Mouse (Mus musculus): ENCODE measurements around the gene Fam114a1. TPM values are rescaled to one million over a fixed set of nuclear protein-coding genes. Genes with fewer than 3 reads are reported as not detected.

Gene Fam114a1
- 5.9 and 7.9 TPM in 2 replicates for total RNA-seq (2017)

GRCm38 (mm10) chr5:64969861-64970771 is at the start of gene Fam114a1:
Gene Fam114a1, plus strand, starts transcription at chr5:64970071.
- ATAC-seq (replicated peaks in 1 of 2; ENCODE audit: insufficient read depth in 1 of 2, low FRiP score in 2 of 2, low TSS enrichment in 1 of 2, low read depth in 1 of 2, poor library complexity in 2 of 2, severe bottlenecking in 2 of 2), result peak; percentile 77 to 82

- peak; percentile 53 to 66; a peak in 3 of 4 replicates for ATAC-seq (replicated peaks in 1 of 2; ENCODE audit: insufficient read depth in 1 of 2, low FRiP score in 2 of 2, low TSS enrichment in 1 of 2, low read depth in 1 of 2, poor library complexity in 2 of 2, severe bottlenecking in 2 of 2)
These were observed 46.9 kb upstream of the Fam114a1 start for GRCm38 (mm10) chr5:64922891-64923381.

DNA sequence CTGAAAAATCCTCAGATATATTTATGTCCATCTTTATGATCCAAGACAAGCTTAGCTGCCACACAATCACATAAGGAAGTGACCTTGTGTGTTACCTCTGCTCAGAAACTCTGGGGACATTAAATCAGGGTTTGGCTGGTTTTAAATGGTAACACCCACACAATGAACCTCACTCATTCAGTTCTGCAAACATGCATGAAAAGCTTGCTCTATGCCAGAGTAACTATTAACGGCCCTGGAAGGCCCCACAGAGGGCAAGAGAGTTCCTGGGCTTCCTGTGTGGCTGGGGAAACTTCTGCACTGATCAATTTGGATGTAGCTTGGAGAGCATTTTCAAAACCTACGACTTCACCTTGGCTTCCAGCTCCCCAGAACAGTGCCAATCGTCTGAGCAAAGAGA is 37.7 kb upstream of the Fam114a1 start:
- no peak for ATAC-seq (replicated peaks in 1 of 2; ENCODE audit: insufficient read depth in 1 of 2, low FRiP score in 2 of 2, low TSS enrichment in 1 of 2, low read depth in 1 of 2, poor library complexity in 2 of 2, severe bottlenecking in 2 of 2)

- ATAC-seq (replicated peaks in 1 of 2; ENCODE audit: insufficient read depth in 1 of 2, low FRiP score in 2 of 2, low TSS enrichment in 1 of 2, low read depth in 1 of 2, poor library complexity in 2 of 2, severe bottlenecking in 2 of 2), result no peak
These were observed 37.1 kb upstream of the Fam114a1 start for GRCm38 (mm10) chr5:64932775-64933174.

- no peak for ATAC-seq (replicated peaks in 1 of 2; ENCODE audit: insufficient read depth in 1 of 2, low FRiP score in 2 of 2, low TSS enrichment in 1 of 2, low read depth in 1 of 2, poor library complexity in 2 of 2, severe bottlenecking in 2 of 2)
These were observed 18.4 kb upstream of the Fam114a1 start for GRCm38 (mm10) chr5:64951486-64951885.

DNA sequence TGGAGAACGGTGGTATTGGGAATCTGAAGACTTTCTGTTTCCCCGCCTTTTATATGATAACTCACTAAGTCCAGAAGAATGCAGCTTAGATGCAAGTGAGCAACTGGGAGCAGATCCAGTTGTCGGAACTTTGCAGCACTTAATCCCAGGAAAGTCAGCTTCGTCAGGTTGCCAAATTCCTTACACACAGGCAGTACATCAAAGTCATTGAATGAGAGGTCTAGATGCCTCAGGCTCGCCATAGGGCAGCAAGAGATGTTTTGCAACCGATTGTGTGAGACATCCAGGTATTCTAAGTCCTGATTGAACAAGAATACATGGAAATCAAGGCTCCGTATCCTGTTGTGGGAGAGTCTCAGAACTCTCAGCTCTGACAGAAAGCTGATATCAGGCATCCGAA is 14.9 kb upstream of the Fam114a1 start:
- ATAC-seq (replicated peaks in 1 of 2; ENCODE audit: insufficient read depth in 1 of 2, low FRiP score in 2 of 2, low TSS enrichment in 1 of 2, low read depth in 1 of 2, poor library complexity in 2 of 2, severe bottlenecking in 2 of 2), result no peak

DNA sequence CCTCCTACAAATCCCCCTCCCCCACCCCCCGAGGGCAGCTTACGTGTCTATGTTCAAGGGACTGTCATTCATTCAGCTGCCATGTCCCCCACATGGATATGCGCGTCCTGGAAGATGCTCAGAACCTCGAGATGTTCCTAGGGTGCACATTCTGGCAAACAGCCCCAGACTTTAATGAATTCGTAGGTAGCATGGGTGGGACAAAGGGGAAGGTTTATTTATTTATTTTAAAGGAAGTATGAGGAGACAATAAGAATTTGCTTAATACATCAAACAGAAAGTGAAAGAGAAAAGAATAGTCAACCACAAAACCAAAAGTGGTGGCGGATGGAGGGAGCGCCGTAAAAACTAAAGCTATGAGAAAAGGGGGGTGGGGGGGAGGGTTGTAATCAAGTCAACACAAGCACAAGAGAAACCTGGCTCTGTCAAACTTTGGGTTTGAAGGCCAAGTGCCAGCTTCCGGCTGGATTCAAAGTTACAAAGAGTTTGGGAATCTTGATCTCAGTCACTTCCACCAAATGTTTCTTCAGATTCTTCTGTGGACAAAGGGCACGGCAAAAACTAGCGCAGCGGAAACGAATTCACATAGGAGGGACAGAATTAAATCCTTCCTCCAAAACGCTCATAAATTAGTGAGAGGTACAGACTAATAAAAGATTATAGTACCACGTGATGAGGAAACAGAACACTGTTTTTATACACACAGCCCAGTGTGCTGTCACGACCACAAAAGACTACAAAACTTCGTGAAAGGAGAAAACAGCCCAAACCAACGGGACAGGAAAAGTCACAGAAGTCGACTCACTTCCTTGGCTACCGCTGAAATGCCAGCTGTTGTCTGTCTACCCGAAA is 10.7 kb upstream of the Fam114a1 start:
- no peak; a peak in 1 of 4 replicates for ATAC-seq (replicated peaks in 1 of 2; ENCODE audit: insufficient read depth in 1 of 2, low FRiP score in 2 of 2, low TSS enrichment in 1 of 2, low read depth in 1 of 2, poor library complexity in 2 of 2, severe bottlenecking in 2 of 2)

DNA sequence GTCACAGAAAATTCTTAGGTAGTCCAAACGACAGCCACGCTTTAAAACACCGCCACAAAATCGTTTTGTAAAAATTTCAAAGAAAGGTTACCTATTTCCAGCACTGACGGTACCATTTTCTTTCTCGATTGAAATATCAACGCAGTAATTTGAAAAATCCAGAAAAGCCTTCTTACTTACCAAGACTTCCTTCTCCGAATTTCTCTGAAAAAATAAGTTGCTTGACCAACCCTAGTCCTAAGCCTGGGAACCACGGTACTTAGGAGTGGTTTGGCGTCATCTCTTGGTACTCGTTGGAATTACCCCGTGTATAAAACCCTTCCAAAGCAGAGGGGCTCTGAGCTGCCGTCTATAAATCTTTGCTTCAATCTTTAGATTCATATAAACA is 10.0 kb upstream of the Fam114a1 start, which contains the start of gene Tlr6:
Gene Tlr6 (minus strand): TSS at position 255 of the 388 bp plus-strand sequence.
- peak; percentile 29 to 33; a peak in 1 of 4 replicates for ATAC-seq (replicated peaks in 1 of 2; ENCODE audit: insufficient read depth in 1 of 2, low FRiP score in 2 of 2, low TSS enrichment in 1 of 2, low read depth in 1 of 2, poor library complexity in 2 of 2, severe bottlenecking in 2 of 2)

DNA sequence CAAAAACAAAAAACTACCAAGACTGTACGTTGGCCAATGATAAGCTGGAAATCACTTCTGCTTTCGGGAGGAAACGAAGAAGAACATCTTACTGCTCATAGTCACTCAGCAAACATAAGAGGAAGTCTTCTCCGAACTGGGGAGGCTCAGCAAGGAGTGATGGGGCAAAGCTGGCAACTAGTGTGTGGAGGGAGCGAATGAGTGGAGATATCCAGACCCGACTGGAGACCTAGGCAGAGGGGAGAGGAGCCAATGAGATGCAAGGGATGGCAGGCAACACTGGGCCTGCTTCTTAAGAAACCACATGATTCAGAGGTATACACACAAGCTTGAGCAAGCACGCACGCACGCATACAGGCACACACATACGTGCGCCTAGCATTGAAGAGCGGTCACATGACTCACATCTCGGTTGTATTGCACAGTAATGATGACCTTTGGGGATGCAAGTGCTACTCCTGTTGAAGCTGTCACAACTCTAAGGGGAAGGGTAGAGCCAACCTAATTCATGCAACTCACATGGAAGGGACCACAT is 8.9 kb upstream of the Fam114a1 start:
- ATAC-seq (replicated peaks in 1 of 2; ENCODE audit: insufficient read depth in 1 of 2, low FRiP score in 2 of 2, low TSS enrichment in 1 of 2, low read depth in 1 of 2, poor library complexity in 2 of 2, severe bottlenecking in 2 of 2), result peak; percentile 68 to 81

DNA sequence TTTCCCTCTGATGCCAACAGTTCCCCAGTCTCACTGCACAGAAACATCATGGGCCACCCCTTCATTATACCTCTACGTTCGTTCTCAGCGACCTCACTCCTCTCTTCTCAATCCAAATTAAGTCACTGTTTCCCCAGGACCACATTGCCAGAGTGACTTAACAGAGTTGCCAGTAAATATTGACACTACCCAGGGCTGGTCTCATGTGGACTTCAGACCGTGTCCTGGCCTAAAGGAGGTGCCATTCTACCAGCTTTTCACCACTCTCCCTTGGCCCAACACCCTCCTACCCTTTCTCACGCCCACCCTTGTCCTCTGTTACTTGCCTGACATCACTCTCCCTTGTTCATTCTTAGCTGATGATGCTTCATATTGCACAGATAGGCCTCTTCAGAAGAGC is 6.6 kb upstream of the Fam114a1 start:
- no peak for ATAC-seq (replicated peaks in 1 of 2; ENCODE audit: insufficient read depth in 1 of 2, low FRiP score in 2 of 2, low TSS enrichment in 1 of 2, low read depth in 1 of 2, poor library complexity in 2 of 2, severe bottlenecking in 2 of 2)

DNA sequence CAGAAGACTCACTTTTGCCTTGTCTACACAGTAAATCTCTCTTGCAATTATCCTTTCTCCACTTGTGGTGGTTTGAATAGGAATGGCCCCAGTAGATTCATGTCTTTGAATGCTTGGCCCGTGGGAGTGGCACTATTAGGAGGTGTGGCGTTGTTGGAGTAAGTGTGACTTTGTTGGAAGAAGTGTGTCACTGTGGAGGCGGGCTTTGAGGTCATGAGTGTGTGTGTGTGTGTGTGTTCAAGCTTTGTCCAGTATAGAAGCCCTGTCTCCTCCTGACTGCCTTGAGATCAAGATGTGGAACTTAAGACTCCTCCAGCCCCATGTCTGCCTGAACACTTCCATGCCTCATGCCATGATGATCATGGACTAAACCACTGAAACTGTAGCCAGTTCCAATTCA is 6.1 kb upstream of the Fam114a1 start:
- ATAC-seq (replicated peaks in 1 of 2; ENCODE audit: insufficient read depth in 1 of 2, low FRiP score in 2 of 2, low TSS enrichment in 1 of 2, low read depth in 1 of 2, poor library complexity in 2 of 2, severe bottlenecking in 2 of 2), result no peak

DNA sequence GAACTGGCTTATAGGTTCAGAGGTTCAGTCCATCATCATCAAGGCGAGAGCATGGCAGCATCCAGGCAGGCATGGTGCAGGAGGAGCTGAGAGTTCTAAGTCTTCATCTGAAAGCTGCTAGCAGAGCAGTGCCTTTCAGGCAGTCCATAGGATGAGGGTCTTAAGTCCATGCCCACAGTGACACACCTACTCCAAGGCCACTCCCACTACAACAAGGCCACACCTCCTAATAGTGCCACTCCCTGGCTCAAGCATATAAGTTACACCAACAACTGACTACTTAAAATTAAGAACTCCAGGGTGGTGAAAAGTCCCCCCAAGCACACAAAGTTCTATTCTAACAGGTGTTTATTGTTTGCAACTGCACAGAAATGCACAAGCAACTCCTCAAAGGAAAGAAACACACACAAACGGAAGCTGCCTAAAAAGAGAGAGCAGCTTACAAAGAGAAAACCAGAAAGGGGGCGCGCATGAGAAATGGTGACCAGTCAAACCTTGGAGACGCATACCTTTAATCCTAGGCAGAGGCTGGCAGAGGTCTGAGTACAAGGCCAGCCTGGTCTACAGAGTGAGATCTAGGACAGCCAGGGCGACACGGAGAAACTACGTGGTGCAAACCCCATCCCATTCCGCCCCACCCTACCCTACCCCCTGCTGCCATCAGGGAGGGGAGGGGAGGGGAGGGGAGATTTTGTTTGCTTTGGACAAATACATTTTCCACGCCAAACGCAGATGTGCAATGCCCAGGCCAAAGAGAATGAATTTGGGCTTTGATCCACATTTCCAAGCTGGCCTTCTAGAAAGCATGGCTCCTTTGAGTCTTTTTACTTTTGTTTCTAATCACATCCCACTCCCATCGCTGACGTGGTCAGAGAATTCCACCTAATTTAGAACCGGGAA is 660 bp upstream of the Fam114a1 start:
- ATAC-seq (replicated peaks in 1 of 2; ENCODE audit: insufficient read depth in 1 of 2, low FRiP score in 2 of 2, low TSS enrichment in 1 of 2, low read depth in 1 of 2, poor library complexity in 2 of 2, severe bottlenecking in 2 of 2), result peak; percentile 23 to 54; a peak in 2 of 4 replicates

- no peak for ATAC-seq (replicated peaks in 1 of 2; ENCODE audit: insufficient read depth in 1 of 2, low FRiP score in 2 of 2, low TSS enrichment in 1 of 2, low read depth in 1 of 2, poor library complexity in 2 of 2, severe bottlenecking in 2 of 2)
These were observed 5.2 kb downstream of the Fam114a1 start for GRCm38 (mm10) chr5:64975121-64975520.

- ATAC-seq (replicated peaks in 1 of 2; ENCODE audit: insufficient read depth in 1 of 2, low FRiP score in 2 of 2, low TSS enrichment in 1 of 2, low read depth in 1 of 2, poor library complexity in 2 of 2, severe bottlenecking in 2 of 2), result no peak
These were observed 7.3 kb downstream of the Fam114a1 start for GRCm38 (mm10) chr5:64977128-64977527.

DNA sequence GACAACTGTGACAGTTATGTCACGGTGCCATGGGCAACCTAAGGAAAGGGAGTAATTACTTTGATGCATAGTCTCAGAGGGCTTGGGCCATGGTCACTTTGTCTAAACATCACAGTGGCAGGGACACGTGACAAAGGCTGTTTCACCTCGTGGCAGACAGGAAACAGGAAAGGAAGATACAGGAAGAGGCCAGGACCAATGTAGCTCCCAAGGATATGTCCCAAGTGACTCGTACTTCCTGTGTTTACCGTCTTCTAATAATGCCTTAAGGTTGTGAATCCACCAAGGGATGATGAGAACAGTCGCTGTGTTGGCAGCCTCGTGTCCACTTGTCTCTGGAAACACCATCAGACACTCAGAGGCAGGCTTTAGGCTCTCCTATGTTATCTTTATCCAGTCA is 16.1 kb downstream of the Fam114a1 start:
- ATAC-seq (replicated peaks in 1 of 2; ENCODE audit: insufficient read depth in 1 of 2, low FRiP score in 2 of 2, low TSS enrichment in 1 of 2, low read depth in 1 of 2, poor library complexity in 2 of 2, severe bottlenecking in 2 of 2), result no peak

DNA sequence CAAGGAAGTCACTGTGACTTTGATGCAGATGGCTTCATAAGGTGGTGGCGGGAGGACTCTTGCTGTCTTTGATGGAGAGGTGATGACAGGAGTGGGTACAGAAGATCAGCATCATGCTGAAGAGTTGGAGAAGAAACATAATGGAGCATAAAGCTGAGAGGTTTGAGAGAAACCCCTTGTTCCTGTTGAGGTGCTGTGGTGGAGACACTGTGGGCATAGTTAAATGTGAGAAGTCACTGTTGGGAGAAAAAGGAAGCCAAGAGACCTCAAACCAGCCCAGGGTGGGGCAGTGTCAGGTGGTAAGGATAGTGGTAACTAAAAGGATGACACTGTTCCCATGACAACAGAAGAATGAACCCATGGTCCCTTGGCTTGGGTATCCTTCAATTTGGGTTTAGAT is 20.1 kb downstream of the Fam114a1 start:
- peak; percentile 65 for ATAC-seq (replicated peaks in 1 of 2; ENCODE audit: insufficient read depth in 1 of 2, low FRiP score in 2 of 2, low TSS enrichment in 1 of 2, low read depth in 1 of 2, poor library complexity in 2 of 2, severe bottlenecking in 2 of 2)

GRCm38 (mm10) chr5:64992540-64992939 is 22.7 kb downstream of the Fam114a1 start:
- ATAC-seq (replicated peaks in 1 of 2; ENCODE audit: insufficient read depth in 1 of 2, low FRiP score in 2 of 2, low TSS enrichment in 1 of 2, low read depth in 1 of 2, poor library complexity in 2 of 2, severe bottlenecking in 2 of 2), result no peak
